Mouse (Mus musculus) kidney, postnatal 0 days (tissue): Measurements from ENCODE around the gene Irf7. TPM values are rescaled to one million over a fixed set of nuclear protein-coding genes. Genes with fewer than 3 reads are reported as not detected.

Source experiments
- ATAC-seq: fragments of 200-750 bp; cut with Nextera tagmentation; replicated peaks from 2 replicates; pipeline ENCODE4 v1.8.0; 2017; ENCODE audit warnings: low read depth, moderate number of reproducible peaks, moderate TSS enrichment, moderate library complexity; ENCODE audit not compliant: low FRiP score
- DNase-seq: peaks from one replicate; pipeline ENCODE4 v3.0.0-alpha.2; 2016; ENCODE audit warnings: low spot score
- H3K27ac ChIP-seq: fragments of 300-500 bp; sonication (generic); 2 replicates; pipeline ENCODE4 v1.5.1; 2014; ENCODE audit warnings: mild to moderate bottlenecking
- H3K27me3 ChIP-seq: fragments of 300-500 bp; sonication (generic); 2 replicates; pipeline ENCODE4 v1.6.1; 2014; ENCODE audit warnings: low read length, mixed read lengths; ENCODE audit not compliant: insufficient read depth
- H3K36me3 ChIP-seq: fragments of 300-500 bp; sonication (generic); 2 replicates; pipeline ENCODE4 v1.6.1; 2014; ENCODE audit warnings: low read length, mixed read lengths; ENCODE audit not compliant: insufficient read depth
- H3K4me1 ChIP-seq: fragments of 300-500 bp; sonication (generic); replicated peaks from 2 replicates; pipeline ENCODE4 v1.6.1; 2014; ENCODE audit warnings: antibody characterized with exemption, low read length, mixed read lengths; ENCODE audit not compliant: insufficient read depth
- H3K4me2 ChIP-seq: fragments of 300-500 bp; sonication (generic); 2 replicates; pipeline ENCODE4 v1.6.1; 2014; ENCODE audit warnings: mild to moderate bottlenecking, low read length, moderate library complexity, mixed read lengths
- H3K4me3 ChIP-seq: fragments of 300-500 bp; sonication (generic); replicated peaks from 2 replicates; pipeline ENCODE4 v1.5.1; 2014; ENCODE audit warnings: low read depth, low read length
- H3K9ac ChIP-seq: fragments of 300-500 bp; sonication (generic); 2 replicates; pipeline ENCODE4 v1.6.1; 2014; ENCODE audit warnings: low read depth, low read length
- H3K9me3 ChIP-seq: fragments of 300-500 bp; sonication (generic); replicated peaks from 2 replicates; pipeline ENCODE4 v1.6.1; 2016; ENCODE audit warnings: low read length, inconsistent platforms, mixed read lengths
- CTCF ChIP-seq: IDR thresholded peaks from 2 replicates; pipeline ENCODE4 v1.5.1; 2016; ENCODE audit warnings: antibody characterized with exemption, low read depth, mild to moderate bottlenecking, moderate library complexity
- WGBS: fragments of 180-500 bp; shearing (Covaris S2); extraction: QIAGEN DNeasy Blood & Tissue Kit; methylation state at CpG from one replicate; pipeline ENCODE4 v1.1.7; 2014; 5-methylcytosine and 5-hydroxymethylcytosine counted together
- polyA plus RNA-seq: library from polyadenylated mRNA; unstranded; fragments of >200 nt; fragmentation: Nextera tagmentation; extraction: Ambion mirVana; gene quantifications from 2 replicates; pipeline ENCODE4 v1.2.1, GENCODE M21; 2015

Irf7 gene
- polyA plus RNA-seq = 14.5 and 21.1 TPM in 2 replicates

- WGBS = 5% methylated on average over 25 of the region's 25 CpGs
- H3K27me3 ChIP-seq = no peaks in the 10 kb centered on the region
Measured at GRCm38 (mm10) chr7:141265739-141266561, at the start of gene Irf7. Irf7 (minus strand) TSS chr7:141266481.

GRCm38 (mm10) chr7:141315974-141316373 is 49.7 kb upstream of the Irf7 start:
- H3K9me3 ChIP-seq = no peaks in the 10 kb centered on the region
- H3K4me3 ChIP-seq = no peak overlapping the region
- no peak overlapping the region for H3K9ac ChIP-seq
- WGBS = 75% methylated on average over 5 of the region's 5 CpGs
- H3K4me2 ChIP-seq = no peak overlapping the region
- no peaks in the 10 kb centered on the region for H3K4me1 ChIP-seq
- ATAC-seq = peak; percentile 59
- no peaks in the 10 kb centered on the region for H3K27me3 ChIP-seq
- H3K27ac ChIP-seq = no peak overlapping the region
- DNase-seq = peak; percentile 53
- peak; percentile 67 for TF ChIP-seq CTCF
- H3K36me3 ChIP-seq = peaks cover 58% of the 10 kb centered on the region

More at GRCm38 (mm10) chr7:141265739-141266561, at the start of gene Irf7:
- Histone ChIP-seq H3K4me1 (no peaks in the 10 kb centered on the region), H3K27ac (peak within 1 kb of the TSS; percentile 38; the same call in 1 of the 2 replicates), H3K9me3 (no peaks in the 10 kb centered on the region), H3K4me3 (peak within 1 kb of the TSS; percentile 62), H3K36me3 (peaks cover 29% of the 10 kb centered on the region), H3K9ac (peak within 1 kb of the TSS; percentile 64), H3K4me2 (peak within 1 kb of the TSS; percentile 67)
- ATAC-seq = peak; percentile 76
- peak; percentile 86 for DNase-seq
- no peak for TF ChIP-seq CTCF

- WGBS = 92% methylated on average over 8 of the region's 8 CpGs
- Histone ChIP-seq H3K4me2 (no peak overlapping the region), H3K27ac (no peak overlapping the region), H3K36me3 (peaks cover 61% of the 10 kb centered on the region), H3K27me3 (no peaks in the 10 kb centered on the region), H3K4me1 (no peaks in the 10 kb centered on the region), H3K9me3 (no peaks in the 10 kb centered on the region), H3K9ac (no peak overlapping the region), H3K4me3 (no peak overlapping the region)
- ATAC-seq (no peak), DNase-seq (no peak)
- TF ChIP-seq CTCF = no peak
Measured at GRCm38 (mm10) chr7:141315076-141315475, 48.8 kb upstream of the Irf7 start.

GRCm38 (mm10) chr7:141314416-141314815 is 48.1 kb upstream of the Irf7 start:
- H3K27me3 ChIP-seq = no peaks in the 10 kb centered on the region
- TF ChIP-seq CTCF = no peak
- ATAC-seq (no peak), DNase-seq (no peak)
- no peak overlapping the region for H3K27ac ChIP-seq
- H3K4me3 ChIP-seq = no peak overlapping the region
- H3K4me2 ChIP-seq = no peak overlapping the region
- H3K9ac ChIP-seq = no peak overlapping the region
- no peaks in the 10 kb centered on the region for H3K9me3 ChIP-seq
- WGBS = 85% methylated on average over 2 of the region's 2 CpGs
- H3K36me3 ChIP-seq = peaks cover 64% of the 10 kb centered on the region
- no peaks in the 10 kb centered on the region for H3K4me1 ChIP-seq

GRCm38 (mm10) chr7:141304537-141304936 is 38.3 kb upstream of the Irf7 start:
- Histone ChIP-seq H3K36me3 (peaks cover 65% of the 10 kb centered on the region), H3K4me2 (no peak overlapping the region), H3K4me1 (no peaks in the 10 kb centered on the region), H3K9ac (no peak overlapping the region), H3K27ac (no peak overlapping the region), H3K9me3 (no peaks in the 10 kb centered on the region), H3K27me3 (no peaks in the 10 kb centered on the region), H3K4me3 (no peak overlapping the region)
- ATAC-seq = no peak
- TF ChIP-seq CTCF = no peak
- WGBS = 83% methylated on average over 4 of the region's 4 CpGs
- no peak for DNase-seq

- DNase-seq (no peak), ATAC-seq (no peak)
- Histone ChIP-seq H3K9me3 (no peaks in the 10 kb centered on the region), H3K4me2 (no peak overlapping the region), H3K27me3 (no peaks in the 10 kb centered on the region), H3K9ac (no peak overlapping the region), H3K4me3 (no peak overlapping the region), H3K4me1 (no peaks in the 10 kb centered on the region), H3K27ac (no peak overlapping the region), H3K36me3 (peaks cover 49% of the 10 kb centered on the region)
- no peak for TF ChIP-seq CTCF
- WGBS = 86% methylated on average over 1 of the region's 1 CpGs
Measured at GRCm38 (mm10) chr7:141302702-141303268, 36.5 kb upstream of the Irf7 start.
